Mouse (Mus musculus) gastrocnemius, postnatal 10 days (tissue): Measurements from ENCODE around the gene Cel. TPM values are rescaled to one million over a fixed set of nuclear protein-coding genes. Genes with fewer than 3 reads are reported as not detected.

ENCODE experiments used
- DNase-seq: peaks from one replicate; pipeline ENCODE4 v3.0.0; 2021; ENCODE audit warnings: mixed read lengths
- total RNA-seq, 2 experiments: library from RNA; stranded (reverse); gene quantifications; 2 replicates each; pipeline ENCODE4 v1.2.3; 2021

Cel gene
- total RNA-seq, 2 experiments from 2014 or later, result not detected

DNA sequence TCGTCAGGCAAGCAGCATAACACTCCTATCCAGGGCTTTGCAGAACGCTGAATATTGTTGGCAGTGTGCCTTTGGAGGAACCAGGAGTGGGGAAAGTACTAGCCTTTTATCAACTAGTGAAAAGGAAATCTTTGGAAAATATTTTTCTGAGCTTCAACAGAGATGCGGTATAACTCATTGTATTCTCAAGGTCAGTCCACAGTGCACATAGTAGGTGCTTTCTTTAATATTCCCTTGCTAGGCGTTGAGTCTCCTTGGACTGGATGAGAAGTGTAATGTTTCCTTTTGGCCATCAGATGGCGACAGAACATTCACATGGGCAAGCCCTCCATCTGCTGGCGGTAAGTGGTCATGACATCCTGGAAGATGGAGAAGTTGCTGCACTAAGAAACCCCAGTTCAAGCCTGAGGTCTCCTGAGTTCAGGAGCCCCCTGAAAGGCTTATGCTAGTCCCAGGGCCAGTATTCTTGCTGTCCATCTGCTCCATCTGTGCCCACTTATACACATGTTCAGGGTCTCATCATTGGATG lies 21.9 kb upstream of the Cel start:
- peak; percentile 75 for DNase-seq

GRCm38 (mm10) chr2:28583651-28584050 lies 20.4 kb upstream of the Cel start, which contains the start of gene Gtf3c5:
Gene Gtf3c5, minus strand, starts transcription at chr2:28583751.
- no peak for DNase-seq

DNA sequence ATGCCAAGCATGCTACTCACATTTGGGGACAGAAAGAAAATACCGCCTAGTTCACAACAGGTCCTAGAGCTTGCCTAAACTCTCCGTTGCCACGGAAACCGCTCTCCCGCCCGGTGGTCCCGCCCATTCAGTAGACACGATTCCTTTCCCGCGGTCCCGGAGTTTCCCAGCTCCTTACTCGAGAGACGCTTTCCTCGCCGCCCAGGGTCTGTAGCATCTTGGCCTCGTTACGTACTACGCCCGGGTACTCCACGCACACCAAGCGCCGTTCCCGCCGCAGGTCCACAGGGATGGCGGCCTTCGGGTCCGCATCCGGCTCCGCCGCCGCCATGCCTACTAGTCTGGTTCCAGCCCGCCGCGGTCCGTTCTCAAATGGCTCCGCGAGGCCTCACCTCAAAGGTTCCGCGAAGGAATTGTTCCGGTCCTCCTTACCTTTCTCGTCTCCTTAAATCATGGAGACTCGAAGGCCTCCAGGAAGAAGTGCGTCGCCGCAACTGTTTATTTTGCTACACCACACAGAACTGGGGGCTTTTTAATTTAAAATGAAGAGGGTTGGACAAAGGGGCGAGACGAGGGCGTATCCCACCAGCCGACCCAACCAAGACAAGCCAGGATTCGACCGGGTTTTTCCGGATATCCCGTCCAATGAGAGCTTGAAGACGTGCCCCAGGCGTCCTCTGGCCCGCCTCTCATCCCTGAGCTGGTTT lies 19.6 kb upstream of the Cel start:
- peak; percentile 88 for DNase-seq

DNA sequence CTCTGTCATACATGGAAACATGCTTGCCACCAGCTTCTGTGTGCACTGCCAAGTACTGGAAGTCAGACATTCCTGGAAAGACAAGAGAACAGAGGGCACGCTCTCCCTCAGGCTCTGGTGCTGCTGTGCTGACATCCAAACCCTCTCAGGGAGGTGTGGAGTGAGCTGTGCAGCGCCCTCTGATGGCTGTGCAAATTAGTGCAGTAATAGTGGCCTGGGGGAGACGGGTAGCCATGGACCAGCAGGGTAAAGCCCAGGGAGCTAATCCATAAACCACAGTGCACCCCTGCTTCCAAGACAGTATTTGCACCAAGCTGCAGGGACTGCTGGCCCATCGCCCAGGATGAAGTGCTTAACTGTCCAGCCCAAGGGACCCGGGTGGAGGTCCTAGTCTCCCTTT lies 14.8 kb upstream of the Cel start:
- peak; percentile 26 for DNase-seq

DNA sequence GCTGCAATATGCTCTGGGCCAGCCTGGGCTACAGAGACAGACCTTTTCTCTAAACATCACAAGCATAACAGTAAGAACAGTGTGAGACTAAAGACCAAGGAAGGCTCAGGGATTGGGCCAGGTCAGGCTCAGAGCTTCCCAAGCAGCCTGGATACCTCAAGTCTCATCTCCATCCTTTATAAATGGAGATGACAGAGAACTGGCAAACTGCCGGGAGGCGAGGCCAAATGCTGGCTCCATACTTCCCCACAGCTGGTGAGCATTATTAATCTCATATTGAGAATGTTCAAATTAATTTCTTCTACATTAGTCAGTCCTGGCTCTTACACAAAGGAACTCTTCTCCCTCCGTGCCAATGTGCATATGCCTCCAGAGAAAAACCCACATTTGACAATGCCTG lies 13.6 kb upstream of the Cel start:
- DNase-seq, result no peak

DNA sequence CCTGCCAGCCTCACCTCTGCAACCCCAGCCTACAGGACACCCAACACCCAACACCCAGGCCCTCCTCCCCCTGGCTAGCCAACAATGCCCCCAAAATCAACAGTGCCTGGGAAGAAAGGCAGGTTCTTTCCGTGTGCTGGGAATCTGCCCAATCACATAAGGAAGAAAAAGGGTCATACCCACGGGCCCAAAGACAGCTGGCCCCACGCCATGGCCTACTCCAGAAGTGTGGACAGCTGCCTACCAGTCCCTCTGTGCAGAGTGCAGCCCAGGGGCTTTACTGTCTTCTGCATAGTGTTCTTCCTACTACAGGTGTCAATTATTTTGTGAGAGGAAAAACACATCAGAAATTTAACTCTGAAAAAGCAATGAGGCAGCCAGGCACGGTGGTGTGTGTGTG lies 12.1 kb upstream of the Cel start:
- DNase-seq, result no peak

- DNase-seq, result no peak
Measured at GRCm38 (mm10) chr2:28569903-28570302, 6.7 kb upstream of the Cel start.

GRCm38 (mm10) chr2:28566545-28566944 lies 3.3 kb upstream of the Cel start:
- no peak for DNase-seq

DNA sequence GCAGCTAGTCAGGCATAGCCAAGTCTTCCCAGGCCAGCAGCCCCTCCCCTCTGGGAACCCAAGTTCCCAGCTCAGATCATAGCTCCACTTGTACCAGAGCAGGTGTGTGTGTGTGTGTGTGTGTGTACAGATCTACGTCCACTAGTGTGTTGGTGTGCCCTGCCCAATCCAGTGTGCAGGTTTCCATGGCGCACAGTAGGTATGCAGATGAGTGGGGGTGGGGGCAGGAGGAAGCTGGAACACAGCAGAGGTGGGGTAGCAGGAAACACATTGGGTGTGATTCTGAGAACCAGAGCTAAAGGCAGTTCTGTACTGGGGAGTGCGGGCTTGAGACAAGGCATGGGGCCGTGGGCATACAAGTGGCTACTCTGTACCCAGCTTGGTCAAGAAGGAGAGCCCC lies 1.2 kb upstream of the Cel start:
- no peak for DNase-seq

DNA sequence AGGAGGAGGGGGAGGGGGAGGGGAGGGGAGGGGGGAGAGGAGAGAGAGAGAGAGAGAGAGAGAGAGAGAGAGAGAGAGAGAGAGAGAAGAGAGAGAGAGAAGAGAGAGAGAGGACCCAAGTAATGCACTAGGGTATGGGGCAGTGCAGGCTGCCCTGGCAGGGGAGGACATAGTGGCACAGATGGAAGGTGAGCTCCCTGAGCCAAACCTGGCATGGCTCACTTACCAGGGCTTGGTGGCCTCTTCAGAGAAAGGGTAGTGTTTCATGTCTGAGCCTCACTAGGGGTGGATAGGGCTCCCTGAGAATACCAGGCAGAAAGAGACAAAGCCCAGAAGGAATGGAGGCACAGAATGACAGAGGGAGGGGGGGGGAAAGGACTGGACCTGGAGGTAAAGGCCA lies 627 bp upstream of the Cel start:
- DNase-seq, result no peak

DNA sequence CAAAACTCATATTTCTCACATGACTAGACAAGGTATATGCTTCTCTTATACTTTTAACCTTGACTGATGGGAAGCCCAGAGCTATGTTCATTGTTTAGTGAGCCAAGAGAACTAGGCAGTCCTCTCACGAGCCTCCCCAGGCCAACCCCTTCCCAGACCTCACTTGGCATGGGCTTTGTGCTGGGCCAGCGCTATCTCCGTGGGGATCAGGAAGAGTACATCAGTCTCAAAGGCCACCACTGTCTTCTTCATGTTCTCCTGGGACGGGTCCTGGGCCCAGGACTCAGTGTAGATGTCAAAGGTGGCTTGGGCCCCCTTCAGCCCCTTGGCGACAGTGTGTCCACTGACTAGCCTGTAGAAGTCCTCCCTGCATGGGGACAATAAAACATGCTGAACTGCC lies 5.8 kb downstream of the Cel start:
- no peak for DNase-seq

DNA sequence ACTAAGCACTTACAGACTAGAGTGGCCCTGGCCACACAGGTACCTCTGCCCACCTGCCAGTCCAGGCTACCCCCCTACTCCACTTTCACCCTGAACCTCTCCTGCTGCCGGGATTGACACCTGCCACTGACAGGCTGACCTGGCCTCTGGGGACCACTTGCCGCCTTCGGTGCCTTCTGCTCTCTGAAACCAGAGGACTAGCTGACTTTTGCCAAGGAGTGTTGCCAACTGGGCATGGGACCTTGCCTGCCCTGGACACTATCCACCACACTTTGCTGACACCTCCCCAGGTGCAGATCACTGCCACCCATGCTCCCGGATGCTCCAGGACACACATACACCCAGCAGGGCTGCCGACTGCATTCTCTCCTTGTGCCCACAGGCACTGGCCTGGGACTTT lies 10.9 kb downstream of the Cel start:
- no peak for DNase-seq

DNA sequence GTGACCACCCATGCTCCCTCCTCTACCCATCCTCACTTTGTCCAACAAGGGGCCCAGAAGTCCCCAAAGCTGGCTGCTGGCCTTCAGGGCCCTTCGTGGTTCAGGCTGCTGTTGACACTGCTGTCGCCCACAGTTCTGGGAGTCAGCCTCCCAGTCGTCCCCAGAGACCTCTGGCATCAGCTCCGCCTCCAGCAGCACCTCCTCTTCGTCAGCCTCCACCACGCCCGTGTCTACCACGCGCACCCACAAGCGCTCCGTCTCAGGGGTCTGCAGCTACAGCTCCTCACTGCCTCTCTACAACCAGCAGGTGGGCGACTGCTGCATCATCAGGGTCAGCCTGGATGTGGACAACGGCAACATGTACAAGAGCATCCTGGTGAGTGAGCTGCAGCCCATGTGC lies 14.0 kb downstream of the Cel start:
- no peak for DNase-seq

DNA sequence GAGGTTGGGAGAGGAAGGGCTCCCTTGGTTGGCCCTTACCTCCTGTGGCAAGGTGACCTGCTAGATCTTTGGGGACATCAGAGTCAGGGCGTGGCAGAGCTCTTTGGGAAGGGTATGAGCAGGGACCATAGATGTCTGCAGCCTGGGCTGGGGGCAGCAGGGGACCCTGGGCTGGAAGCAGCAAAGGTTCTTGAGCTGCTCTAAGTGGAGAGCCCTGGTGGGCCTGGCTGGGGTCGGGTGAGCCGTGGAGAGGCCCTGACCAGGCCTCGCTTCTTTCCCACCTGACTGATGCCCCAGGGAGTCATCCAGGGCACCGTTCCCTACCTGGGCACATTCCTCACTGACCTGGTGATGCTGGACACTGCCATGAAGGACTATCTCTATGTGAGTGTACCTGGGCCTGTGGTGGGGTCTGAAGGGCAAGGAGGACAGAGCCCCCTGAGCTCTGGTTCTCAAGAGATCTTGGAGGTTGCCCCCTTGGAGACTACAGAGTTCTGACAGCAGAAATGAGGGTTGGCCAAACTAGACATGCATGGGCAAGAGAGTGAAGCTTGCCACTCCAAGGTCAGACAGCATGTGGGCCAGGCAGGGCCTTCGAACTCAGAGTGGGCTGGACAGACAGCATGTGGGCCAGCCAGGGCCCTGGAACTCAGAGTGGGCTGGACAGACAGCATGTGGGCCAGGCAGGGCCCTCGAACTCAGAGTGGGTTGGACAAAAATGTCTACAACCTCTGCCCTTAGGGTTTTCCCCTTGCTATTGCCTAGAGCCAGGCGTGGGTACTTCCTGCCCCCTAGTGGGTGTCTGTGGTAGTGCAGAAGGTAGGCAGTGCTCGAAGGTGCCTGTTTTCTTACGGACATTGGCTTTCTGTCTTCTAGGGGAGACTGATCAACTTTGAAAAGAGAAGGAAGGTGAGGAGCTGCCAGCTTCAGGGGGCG lies 15.7 kb downstream of the Cel start:
- peak; percentile 89 for DNase-seq

DNA sequence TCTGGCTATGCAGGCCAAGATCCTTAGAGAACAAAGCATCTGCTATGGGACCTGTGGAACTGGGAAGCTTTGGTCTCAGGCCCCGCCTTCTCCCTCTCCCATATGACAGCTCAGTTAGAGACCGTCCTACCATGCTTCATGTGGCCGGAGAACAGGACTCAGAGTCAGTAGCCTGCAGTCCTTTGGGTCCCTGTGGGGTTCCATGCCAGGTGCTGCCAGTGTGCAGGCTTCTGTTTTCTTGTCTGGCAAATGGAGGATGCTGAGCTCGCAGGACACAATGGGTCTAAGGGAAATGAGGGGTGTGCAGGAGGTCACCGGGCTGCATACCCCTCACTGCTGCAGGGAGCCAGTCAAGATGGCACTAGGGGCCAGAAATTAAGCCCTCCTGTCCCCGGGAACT lies 16.6 kb downstream of the Cel start:
- no peak for DNase-seq

DNA sequence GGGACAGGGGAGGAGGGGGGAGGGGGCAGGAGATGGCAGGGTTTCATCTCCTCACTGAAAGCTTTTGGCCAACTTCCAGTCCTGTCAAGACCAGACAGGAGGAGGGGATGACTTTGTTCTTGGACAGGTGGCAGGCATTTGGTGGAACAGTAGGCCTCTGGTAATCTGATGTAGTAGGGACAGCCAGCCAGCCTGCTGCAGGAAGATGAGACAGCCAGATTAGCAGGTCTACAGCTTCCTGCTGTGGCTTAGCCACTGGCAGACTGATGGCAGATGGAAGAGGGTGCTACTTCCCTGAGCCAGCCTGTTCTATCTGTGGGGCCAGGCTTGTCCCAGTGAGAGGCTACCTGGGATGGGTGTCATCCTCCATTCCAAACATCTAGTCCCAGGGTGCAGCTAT lies 17.2 kb downstream of the Cel start:
- DNase-seq, result no peak

GRCm38 (mm10) chr2:28543894-28544293 lies 19.3 kb downstream of the Cel start:
- no peak for DNase-seq

- DNase-seq, result no peak
Measured at GRCm38 (mm10) chr2:28540587-28541227, 22.5 kb downstream of the Cel start.

DNA sequence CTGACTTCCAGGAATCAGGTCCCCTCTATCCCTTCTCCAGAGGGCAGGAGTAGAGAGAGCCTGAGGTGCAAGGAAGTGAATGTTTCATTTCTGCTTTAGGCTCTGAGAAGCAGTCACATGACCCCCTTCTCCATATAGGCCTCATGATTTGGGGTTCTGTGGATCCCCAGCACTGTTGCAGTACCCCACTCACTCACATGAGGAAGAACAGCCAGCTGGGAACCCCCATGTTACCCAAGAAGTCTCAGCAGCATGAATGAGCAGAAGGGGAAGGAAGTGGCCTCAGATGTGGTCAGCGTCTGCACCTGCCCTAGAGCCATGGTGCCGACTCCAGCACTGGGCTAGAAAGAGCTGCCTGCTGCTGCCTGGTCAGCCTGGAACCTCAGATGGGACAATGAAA lies 23.3 kb downstream of the Cel start:
- no peak for DNase-seq

DNA sequence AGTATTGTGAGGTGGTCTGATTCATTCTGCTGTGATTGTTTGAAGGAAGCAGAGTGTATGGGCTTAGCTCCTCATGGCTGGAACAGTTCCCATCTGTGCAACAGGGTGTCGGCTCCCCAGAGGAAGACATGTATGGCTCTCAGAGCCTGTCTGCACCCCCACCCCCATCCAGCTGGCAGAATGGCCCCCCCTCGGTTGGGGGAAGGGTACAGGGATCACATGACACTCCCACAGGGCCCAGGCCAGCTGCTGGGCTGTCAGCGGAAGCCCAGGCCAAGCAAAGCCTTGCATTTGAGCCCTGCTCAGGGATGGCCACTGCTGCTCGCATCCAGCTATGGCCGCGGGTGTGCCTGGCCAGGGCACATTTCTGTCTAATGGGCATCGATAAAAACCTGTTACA lies 24.0 kb downstream of the Cel start:
- peak; percentile 81 for DNase-seq

DNA sequence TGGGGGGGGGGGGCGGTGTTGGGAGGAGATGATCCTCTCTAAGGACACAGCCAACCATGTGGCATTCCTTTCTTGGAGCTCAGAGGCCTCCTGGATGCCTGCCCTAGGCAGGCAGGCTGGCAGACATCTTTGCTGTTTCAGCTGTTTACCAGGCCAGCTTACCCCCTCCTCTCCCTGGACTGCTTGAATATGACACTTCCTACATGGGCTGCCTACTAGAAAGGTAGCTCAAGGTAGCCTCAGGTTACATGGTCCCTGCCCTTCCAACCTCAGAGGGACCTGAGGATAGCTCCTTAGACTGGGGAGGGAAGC lies 24.4 kb downstream of the Cel start:
- DNase-seq, result peak; percentile 54

GRCm38 (mm10) chr2:28537995-28538816 lies 25.0 kb downstream of the Cel start:
- no peak for DNase-seq
